Mouse (Mus musculus): ENCODE results near the gene Plekhb1. TPM values are rescaled to one million over a fixed set of nuclear protein-coding genes. Genes with fewer than 3 reads are reported as not detected.

Gene Plekhb1
- total RNA-seq, 1 experiment from 2014 or later = not detected

DNA sequence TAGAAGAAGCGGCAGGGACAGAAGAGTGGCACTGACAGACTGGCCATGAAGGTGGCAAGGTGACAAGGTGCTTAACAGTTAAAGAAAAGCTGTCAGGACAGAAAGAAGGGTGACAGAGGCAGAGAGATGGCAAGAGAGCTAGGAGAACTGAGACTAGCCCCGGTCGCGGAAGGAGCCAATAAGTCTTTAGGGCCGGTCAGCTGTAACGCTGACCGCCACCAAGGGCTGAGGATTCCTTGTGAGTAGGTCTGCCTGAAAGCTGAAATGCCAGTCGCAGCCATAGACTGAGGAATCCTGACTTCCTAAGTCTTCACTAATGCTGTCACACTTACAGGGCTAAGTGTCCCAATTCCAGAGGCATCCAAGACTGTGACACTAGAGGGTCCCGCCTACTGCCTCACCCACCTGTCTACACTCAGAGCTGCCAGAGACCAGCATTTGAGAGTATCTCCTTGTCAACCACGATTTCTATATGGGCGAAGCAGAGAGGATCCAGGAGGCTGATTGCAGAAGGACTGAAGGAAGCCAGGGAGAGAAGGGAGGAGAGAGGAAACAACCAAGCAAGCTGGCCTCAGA, 1.6 kb upstream of the Plekhb1 start:
- ATAC-seq (replicated peaks in 1 of 2; ENCODE audit: insufficient read depth in 1 of 2, low FRiP score in 2 of 2, low TSS enrichment in 1 of 2, low read depth in 1 of 2, poor library complexity in 2 of 2, severe bottlenecking in 2 of 2) = no peak

DNA sequence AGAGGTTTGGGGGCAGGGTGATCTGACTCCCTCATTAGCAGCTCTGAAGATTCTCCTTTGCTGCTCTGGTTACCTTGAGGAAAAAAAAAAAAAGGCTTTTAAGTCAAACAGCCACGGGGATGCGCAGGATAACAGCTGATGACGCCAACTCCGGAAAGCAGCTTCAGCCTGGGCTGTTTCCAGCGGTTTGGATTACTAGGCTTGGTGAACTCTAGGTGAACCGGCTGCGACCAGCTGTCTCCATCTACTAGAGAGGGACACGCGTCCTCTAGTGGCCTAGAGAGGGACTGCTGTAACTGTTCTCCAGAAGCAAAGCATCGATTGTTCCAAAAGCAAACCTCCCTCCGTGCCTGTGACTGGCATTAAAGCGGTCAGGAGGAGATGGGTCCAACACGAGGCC, 976 bp upstream of the Plekhb1 start:
- peak; percentile 92 to 96 for ATAC-seq (replicated peaks in 1 of 2; ENCODE audit: insufficient read depth in 1 of 2, low FRiP score in 2 of 2, low TSS enrichment in 1 of 2, low read depth in 1 of 2, poor library complexity in 2 of 2, severe bottlenecking in 2 of 2)

DNA sequence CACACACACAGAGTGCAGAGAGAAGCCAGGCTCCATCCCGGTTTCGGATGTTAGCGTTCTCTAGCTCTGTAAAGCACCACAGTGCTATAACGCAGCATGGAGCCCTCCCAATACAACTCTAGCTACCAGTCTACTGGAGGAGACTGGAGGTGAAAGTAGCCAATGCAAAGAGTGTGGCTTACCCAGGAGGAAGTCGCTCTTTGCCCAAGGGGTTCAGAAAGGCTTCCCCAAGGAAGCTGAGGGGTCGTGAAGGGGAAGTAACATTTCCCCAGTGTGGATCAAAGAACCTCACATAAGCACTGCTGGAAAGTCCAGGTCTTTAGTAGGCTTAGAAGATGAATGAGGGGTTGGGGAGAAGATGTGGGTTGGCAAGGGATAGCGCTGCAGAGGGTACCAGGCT, 950 bp downstream of the Plekhb1 start:
- peak in 1 of 2 experiments; percentile 28; a peak in 1 of 4 replicates for ATAC-seq (replicated peaks in 1 of 2; ENCODE audit: insufficient read depth in 1 of 2, low FRiP score in 2 of 2, low TSS enrichment in 1 of 2, low read depth in 1 of 2, poor library complexity in 2 of 2, severe bottlenecking in 2 of 2)

DNA sequence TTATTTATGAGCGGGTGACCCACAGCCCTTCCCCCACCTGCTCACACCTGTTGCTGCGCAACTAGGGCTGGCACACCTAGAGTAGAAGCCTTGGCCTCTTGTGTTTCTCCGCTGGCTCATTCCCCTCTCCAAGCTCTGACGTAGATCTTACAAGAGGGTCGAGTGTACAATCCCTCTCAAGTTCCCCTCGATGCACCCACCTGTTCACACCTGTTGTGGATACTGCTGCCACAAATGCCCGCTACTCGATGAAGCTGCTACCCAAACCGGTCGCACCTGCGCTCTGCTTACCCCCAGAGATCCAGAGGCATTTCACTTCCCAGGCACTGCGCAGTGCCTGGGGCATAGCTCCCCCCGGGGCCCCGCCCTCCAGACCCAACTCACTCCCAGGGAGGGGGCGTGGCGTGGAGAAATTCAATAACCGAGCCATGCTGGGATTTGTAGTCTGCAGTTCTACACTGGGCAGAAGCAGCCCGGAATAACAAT, 4.1 kb downstream of the Plekhb1 start:
- no peak for ATAC-seq (replicated peaks in 1 of 2; ENCODE audit: insufficient read depth in 1 of 2, low FRiP score in 2 of 2, low TSS enrichment in 1 of 2, low read depth in 1 of 2, poor library complexity in 2 of 2, severe bottlenecking in 2 of 2)

DNA sequence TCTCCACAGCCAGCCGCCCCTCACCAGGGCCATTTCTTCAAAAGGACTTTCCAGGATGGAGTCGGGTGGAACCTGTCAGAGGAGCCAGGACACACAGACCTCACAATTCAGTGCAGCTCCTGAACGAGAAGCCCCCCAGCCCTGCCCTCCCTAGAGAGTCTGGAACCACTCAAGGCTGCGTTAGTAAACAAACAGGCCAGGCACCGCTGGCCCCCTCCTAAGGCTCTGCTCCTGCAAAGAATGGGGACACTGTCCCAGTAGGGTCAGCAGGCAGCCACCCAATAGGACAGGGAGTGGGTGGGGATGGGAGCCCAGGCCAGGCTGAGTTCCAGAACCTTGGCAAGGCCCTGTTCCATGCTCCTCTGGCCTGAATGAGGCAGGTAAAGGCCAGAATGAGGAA, 5.5 kb downstream of the Plekhb1 start:
- no peak for ATAC-seq (replicated peaks in 1 of 2; ENCODE audit: insufficient read depth in 1 of 2, low FRiP score in 2 of 2, low TSS enrichment in 1 of 2, low read depth in 1 of 2, poor library complexity in 2 of 2, severe bottlenecking in 2 of 2)

DNA sequence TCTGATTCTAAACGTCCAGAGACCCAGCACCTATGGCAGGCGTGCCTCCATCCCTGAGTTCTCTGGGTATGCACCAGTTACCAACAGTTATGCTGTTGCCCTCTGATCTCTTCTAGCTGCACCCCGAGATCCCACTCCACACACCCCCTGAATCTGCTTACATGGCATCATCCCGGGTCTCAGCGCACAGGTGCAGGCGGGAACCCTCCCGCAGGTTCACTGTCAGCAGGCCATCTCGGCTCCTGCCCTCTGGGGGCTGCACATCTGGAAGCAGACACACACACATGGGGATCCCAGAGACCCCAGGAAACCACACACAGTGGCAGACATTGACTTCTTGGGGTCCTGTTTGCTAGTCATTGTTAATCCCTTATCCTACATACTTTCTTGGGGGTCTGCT, 7.8 kb downstream of the Plekhb1 start:
- ATAC-seq (replicated peaks in 1 of 2; ENCODE audit: insufficient read depth in 1 of 2, low FRiP score in 2 of 2, low TSS enrichment in 1 of 2, low read depth in 1 of 2, poor library complexity in 2 of 2, severe bottlenecking in 2 of 2) = no peak

DNA sequence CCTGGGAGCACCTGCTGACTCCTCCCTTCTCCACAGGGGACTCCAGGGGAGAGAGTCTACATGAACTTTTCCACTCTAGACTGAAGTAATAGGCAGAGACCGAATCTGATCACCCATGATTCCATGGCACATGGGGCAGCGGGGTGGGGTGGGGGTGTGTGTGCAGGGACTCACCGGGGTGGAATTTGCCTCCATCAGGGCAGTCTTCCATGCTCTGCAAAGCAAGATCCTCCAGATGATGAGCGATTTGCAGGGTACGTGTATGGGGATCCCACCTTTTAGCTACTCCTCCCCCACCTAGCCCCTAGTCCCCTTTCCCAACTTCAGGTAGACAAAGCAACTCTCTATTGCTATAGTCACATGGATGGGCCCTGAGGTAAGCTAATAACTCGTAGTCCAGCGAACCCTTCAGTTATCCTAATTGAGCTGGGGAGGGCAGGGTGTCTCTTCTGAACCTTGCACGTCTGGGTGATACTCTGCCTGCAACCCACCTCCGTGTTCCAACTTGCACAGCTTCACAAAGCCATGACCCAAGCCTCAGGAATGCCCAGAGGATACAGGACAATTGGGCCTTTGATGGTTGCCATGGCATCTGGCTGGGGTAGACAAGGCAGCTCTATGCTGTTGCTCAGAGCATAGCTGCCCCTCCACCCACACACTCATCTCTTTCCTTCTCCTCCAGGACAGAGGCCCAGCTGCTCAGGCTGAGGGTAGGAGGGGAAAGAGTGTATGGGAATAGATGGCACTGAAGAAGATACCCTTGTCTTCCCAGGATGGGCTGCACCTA, 8.5 kb downstream of the Plekhb1 start:
- no peak for ATAC-seq (replicated peaks in 1 of 2; ENCODE audit: insufficient read depth in 1 of 2, low FRiP score in 2 of 2, low TSS enrichment in 1 of 2, low read depth in 1 of 2, poor library complexity in 2 of 2, severe bottlenecking in 2 of 2)

DNA sequence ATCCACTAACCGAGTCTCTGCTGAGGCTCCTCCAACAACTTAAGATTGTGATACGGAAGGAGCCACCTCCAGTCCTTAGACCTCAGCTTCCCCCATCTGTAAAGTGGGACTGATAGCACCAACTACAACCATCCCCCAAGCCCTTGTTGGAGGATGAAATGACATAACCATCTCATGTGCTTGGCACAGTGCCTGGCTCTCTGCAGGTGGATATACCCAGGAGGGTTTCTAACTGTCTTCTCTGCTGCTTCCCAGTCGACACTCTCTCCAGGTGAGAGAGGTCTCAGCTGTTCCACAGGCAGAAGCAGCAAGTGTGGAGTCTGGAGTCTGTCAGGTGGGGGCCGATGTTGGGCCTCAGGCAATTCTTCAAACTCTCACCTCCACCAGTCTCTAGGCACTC, 11.2 kb downstream of the Plekhb1 start:
- ATAC-seq (replicated peaks in 1 of 2; ENCODE audit: insufficient read depth in 1 of 2, low FRiP score in 2 of 2, low TSS enrichment in 1 of 2, low read depth in 1 of 2, poor library complexity in 2 of 2, severe bottlenecking in 2 of 2) = no peak

DNA sequence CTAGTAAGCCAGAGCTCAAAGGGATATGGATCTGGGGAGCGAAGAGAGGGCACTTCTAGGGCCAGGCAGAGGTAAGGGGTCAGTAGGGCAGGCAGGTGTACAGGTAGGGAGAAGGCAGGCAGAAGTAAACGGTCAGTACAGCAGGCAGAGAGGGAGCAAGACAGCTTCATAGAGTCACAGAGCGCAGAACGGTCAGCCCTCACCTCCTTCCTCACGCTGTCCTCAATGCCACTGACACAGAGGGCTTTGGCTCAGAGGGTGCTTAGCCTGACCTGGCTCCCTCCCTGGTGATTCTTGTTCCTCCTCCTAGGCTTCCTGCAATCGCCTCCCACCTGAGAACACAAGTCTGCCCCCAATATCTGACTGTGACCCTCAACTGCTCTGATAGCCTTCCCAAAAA, 11.8 kb downstream of the Plekhb1 start:
- no peak for ATAC-seq (replicated peaks in 1 of 2; ENCODE audit: insufficient read depth in 1 of 2, low FRiP score in 2 of 2, low TSS enrichment in 1 of 2, low read depth in 1 of 2, poor library complexity in 2 of 2, severe bottlenecking in 2 of 2)

DNA sequence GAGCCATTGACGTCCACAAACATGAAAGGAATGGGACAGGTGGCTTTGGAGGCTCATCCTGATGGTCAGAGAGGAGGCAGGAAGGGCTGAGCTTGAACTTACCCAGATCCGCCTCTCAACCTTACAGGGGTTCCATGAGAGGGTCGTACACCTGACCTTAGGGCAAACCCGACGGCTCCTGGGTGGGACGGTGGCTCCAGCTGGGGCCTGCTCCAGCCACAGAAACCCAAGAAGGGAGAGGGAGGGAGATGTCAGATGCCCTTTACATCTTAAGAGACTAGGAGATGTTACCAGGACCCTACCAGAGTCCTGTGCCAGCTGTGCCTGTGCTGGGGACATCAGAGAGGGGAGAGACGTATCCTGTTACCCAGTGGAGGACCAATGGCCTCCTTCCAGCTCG, 12.4 kb downstream of the Plekhb1 start:
- no peak for ATAC-seq (replicated peaks in 1 of 2; ENCODE audit: insufficient read depth in 1 of 2, low FRiP score in 2 of 2, low TSS enrichment in 1 of 2, low read depth in 1 of 2, poor library complexity in 2 of 2, severe bottlenecking in 2 of 2)

DNA sequence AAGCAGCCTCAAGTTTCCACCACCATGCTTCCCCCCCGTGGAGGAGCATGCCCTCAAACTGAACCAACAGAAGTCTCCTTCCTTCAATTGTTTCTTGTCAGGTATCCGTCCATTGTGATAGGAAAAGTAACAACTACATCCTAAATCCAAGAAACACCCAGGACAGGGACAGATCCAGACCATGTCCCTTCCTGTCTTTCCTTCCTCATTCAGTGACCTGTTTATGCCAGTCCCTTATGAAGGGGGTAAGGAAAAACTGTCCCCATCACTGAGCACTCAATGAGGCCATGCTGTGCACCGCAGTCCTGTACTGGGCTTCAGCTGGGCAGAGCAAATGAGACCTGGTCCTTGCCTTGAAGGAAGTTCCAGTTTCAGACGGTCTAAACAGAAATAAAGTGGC, 13.1 kb downstream of the Plekhb1 start:
- ATAC-seq (replicated peaks in 1 of 2; ENCODE audit: insufficient read depth in 1 of 2, low FRiP score in 2 of 2, low TSS enrichment in 1 of 2, low read depth in 1 of 2, poor library complexity in 2 of 2, severe bottlenecking in 2 of 2) = no peak

DNA sequence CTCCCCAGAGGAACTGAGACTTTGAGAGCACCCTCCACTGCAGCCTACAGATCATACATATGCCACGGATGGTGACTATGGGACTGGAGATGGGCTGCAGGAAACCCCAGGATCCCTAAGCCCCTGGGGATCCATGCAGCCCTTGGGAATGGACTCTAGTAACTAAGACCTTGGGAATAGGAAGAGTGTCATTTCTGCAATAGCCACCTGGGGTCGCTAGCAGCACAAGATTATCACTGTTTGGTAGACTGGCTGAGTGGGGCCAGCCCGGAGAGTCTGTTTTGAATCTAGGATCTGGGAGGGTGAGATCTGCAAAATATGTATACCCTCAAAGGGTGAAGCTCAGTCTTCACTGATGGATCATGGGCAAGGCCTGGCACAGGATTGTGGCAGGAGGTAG, 17.1 kb downstream of the Plekhb1 start:
- ATAC-seq (replicated peaks in 1 of 2; ENCODE audit: insufficient read depth in 1 of 2, low FRiP score in 2 of 2, low TSS enrichment in 1 of 2, low read depth in 1 of 2, poor library complexity in 2 of 2, severe bottlenecking in 2 of 2) = peak; percentile 42 to 59; a peak in 3 of 4 replicates

DNA sequence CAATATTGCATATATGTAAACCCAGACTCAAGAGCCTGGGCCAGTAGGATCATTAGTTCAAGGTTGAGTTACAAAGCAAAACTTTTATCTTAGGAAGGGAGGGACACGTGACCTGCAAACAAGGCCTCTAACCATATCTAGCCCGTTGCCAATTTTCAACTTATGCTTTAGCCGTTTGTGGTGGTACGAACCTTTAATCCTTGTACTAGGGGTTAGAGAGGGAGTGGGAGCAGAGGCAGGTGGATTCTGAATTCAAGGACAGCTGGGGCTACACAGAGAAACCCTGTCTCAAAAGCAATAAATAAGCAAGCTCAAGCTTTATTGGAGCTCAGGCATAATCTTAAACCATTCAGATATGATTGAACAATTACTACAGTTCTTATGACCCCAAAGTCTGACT, 19.8 kb downstream of the Plekhb1 start:
- ATAC-seq (replicated peaks in 1 of 2; ENCODE audit: insufficient read depth in 1 of 2, low FRiP score in 2 of 2, low TSS enrichment in 1 of 2, low read depth in 1 of 2, poor library complexity in 2 of 2, severe bottlenecking in 2 of 2) = no peak

DNA sequence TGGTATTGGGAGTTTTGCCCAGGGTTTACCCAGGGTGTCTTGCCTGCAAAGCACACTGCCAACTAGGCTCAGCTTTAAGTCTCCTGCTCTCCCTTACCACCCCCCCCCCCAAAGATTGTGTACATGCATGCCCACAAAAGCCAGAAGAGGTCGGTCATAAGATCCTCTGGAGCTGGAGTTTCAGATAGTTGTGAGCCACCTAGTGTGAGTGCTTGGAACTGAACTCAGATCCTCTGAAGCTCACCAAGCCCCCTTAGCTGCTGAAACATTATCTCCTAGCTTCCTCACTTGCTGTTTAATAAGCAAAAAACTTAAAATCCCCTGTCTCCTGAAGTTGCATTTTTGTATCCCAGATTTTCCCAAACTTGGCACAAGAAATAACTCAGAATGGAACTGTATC, 24.6 kb downstream of the Plekhb1 start:
- peak in 1 of 2 experiments; percentile 39; a peak in 1 of 4 replicates for ATAC-seq (replicated peaks in 1 of 2; ENCODE audit: insufficient read depth in 1 of 2, low FRiP score in 2 of 2, low TSS enrichment in 1 of 2, low read depth in 1 of 2, poor library complexity in 2 of 2, severe bottlenecking in 2 of 2)

DNA sequence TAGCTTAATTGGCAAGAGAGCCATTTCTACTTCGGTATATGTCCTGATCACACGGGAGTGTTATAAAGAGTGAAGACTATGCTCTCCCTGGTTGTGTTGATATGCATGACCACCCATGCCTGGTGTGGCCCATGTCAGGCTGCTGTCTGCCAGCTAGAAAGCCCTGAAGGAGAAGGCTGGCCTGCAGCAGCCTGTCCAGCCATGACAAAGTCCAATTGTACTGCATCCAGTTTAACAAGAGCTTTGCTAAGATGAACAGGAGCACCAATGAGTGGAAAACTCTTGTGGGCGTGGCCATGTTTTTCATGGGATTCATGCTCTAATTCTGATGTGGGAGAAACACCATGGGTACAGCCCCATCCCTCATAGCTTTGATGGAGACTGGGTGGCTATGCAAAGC, 37.7 kb downstream of the Plekhb1 start:
- no peak for ATAC-seq (replicated peaks in 1 of 2; ENCODE audit: insufficient read depth in 1 of 2, low FRiP score in 2 of 2, low TSS enrichment in 1 of 2, low read depth in 1 of 2, poor library complexity in 2 of 2, severe bottlenecking in 2 of 2)

DNA sequence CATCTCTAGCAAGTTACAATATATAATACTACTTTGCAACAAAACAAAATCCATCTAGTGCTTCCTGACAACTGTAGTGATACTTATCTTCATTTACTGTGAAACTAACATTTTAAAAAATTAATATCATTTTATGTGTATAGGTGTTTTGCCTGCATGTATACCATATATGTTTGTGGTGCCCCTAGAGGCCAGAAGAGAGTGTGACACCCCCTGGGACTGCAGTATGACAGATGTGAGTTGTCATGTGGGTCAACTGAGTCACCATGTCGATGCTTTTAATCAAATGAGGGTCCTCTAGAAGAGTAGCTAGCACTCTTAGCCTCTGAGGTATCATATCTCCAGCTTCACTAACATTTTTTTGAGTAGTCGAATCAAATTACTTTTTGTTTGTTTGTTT, 39.9 kb downstream of the Plekhb1 start:
- ATAC-seq (replicated peaks in 1 of 2; ENCODE audit: insufficient read depth in 1 of 2, low FRiP score in 2 of 2, low TSS enrichment in 1 of 2, low read depth in 1 of 2, poor library complexity in 2 of 2, severe bottlenecking in 2 of 2) = peak; percentile 37 to 51; a peak in 2 of 4 replicates

DNA sequence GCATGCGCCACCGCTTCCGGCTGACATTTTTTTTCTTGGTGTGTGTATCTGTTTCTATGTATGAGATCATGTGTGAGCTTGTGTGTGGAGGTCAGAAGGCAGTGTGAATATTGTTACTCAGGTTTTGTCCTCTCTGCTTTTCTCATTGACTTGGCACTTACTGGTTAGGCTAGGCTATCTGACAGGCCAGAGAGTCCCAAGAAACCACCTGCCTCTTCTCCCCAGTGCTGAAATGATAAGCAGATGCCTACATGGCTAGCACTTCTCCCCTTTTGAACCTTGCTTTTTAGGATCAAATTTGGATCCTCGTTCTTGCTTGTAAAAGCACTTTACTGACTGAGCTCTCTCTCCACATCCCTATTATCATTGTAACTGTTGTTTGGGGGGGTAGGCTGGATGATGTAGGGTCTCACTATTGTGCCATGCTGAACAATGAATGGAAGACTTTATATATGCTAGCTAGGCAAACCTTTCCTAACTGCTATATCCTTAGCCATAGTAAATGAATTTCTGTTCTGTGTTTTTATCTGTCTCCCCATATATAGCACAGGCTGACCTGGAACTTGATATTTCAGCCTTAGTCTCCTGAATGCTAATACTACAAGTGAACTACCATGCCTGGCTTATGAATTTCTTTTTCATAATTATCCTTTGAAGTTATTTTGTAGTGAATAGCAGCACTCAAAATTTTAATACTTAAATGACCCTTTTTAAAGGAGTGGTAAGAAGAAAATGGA, 45.9 kb downstream of the Plekhb1 start:
- ATAC-seq (replicated peaks in 1 of 2; ENCODE audit: insufficient read depth in 1 of 2, low FRiP score in 2 of 2, low TSS enrichment in 1 of 2, low read depth in 1 of 2, poor library complexity in 2 of 2, severe bottlenecking in 2 of 2) = no peak

DNA sequence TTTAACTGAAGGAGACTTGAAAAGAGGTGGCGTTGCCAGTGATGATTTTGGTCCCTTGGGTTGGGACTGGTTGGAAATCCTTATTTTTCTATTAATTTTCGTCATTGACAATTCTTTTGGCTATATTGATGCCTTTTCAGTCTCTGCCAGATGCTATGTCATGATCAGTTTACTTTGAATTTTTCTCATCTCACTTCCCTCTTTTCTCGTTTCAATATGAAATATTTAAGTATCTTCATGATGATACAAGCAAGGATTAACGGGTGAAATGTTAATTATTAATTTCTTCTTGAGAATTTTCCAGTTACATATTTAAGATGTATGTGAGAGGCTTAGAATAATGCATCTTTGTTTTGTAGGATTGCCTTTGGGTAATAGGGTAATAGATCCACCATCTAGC, 53.3 kb downstream of the Plekhb1 start:
- no peak for ATAC-seq (replicated peaks in 1 of 2; ENCODE audit: insufficient read depth in 1 of 2, low FRiP score in 2 of 2, low TSS enrichment in 1 of 2, low read depth in 1 of 2, poor library complexity in 2 of 2, severe bottlenecking in 2 of 2)

Data from hematopoietic stem cell, adult 5-6 weeks (primary cell).